Mouse (Mus musculus): ENCODE data around the gene Ltb. TPM values are rescaled to one million over a fixed set of nuclear protein-coding genes. Genes with fewer than 3 reads are reported as not detected.

Gene Ltb
- polyA plus RNA-seq, 1 experiment = 1.1 TPM

GRCm38 (mm10) chr17:35166352-35167035 lies 27.7 kb upstream of the Ltb start:
- peak; percentile 54; the same call in 1 of the 2 replicates for TF ChIP-seq CTCF (IDR thresholded peaks at IDR 0.05; ENCODE audit: borderline replicate concordance, extremely low read depth, insufficient read depth, insufficient read length)
- TF ChIP-seq POLR2A (IDR thresholded peaks at IDR 0.05; ENCODE audit: borderline replicate concordance, extremely low read depth, insufficient read depth, insufficient read length, poor library complexity, severe bottlenecking) = no peak

GRCm38 (mm10) chr17:35167794-35168193 lies 26.4 kb upstream of the Ltb start:
- no peak for DNase-seq (ENCODE audit: low read depth)
- TF ChIP-seq CTCF (IDR thresholded peaks at IDR 0.05; ENCODE audit: borderline replicate concordance, extremely low read depth, insufficient read depth, insufficient read length) (no peak), POLR2A (IDR thresholded peaks at IDR 0.05; ENCODE audit: borderline replicate concordance, extremely low read depth, insufficient read depth, insufficient read length, poor library complexity, severe bottlenecking) (no peak)

More at GRCm38 (mm10) chr17:35166352-35167035, 27.7 kb upstream of the Ltb start:
- peak; percentile 89 for DNase-seq (ENCODE audit: low read depth)

- peak; percentile 91 for DNase-seq (ENCODE audit: low read depth)
- no peak for TF ChIP-seq POLR2A (IDR thresholded peaks at IDR 0.05; ENCODE audit: borderline replicate concordance, extremely low read depth, insufficient read depth, insufficient read length, poor library complexity, severe bottlenecking)
- peak; percentile 58; the same call in 1 of the 2 replicates for TF ChIP-seq CTCF (IDR thresholded peaks at IDR 0.05; ENCODE audit: borderline replicate concordance, extremely low read depth, insufficient read depth, insufficient read length)
Measured at GRCm38 (mm10) chr17:35168541-35169207, 25.6 kb upstream of the Ltb start.

- no peak for DNase-seq (ENCODE audit: low read depth)
Measured at GRCm38 (mm10) chr17:35172445-35173234, 21.6 kb upstream of the Ltb start.

GRCm38 (mm10) chr17:35173329-35173728 lies 20.9 kb upstream of the Ltb start:
- DNase-seq (ENCODE audit: low read depth) = no peak
- TF ChIP-seq POLR2A (IDR thresholded peaks at IDR 0.05; ENCODE audit: borderline replicate concordance, extremely low read depth, insufficient read depth, insufficient read length, poor library complexity, severe bottlenecking) (no peak), CTCF (IDR thresholded peaks at IDR 0.05; ENCODE audit: borderline replicate concordance, extremely low read depth, insufficient read depth, insufficient read length) (no peak)

More at GRCm38 (mm10) chr17:35172445-35173234, 21.6 kb upstream of the Ltb start:
- TF ChIP-seq CTCF (IDR thresholded peaks at IDR 0.05; ENCODE audit: borderline replicate concordance, extremely low read depth, insufficient read depth, insufficient read length) (no peak), POLR2A (IDR thresholded peaks at IDR 0.05; ENCODE audit: borderline replicate concordance, extremely low read depth, insufficient read depth, insufficient read length, poor library complexity, severe bottlenecking) (no peak)

GRCm38 (mm10) chr17:35174201-35174977 lies 19.9 kb upstream of the Ltb start:
- no peak for DNase-seq (ENCODE audit: low read depth)
- no peak for TF ChIP-seq CTCF (IDR thresholded peaks at IDR 0.05; ENCODE audit: borderline replicate concordance, extremely low read depth, insufficient read depth, insufficient read length)
- no peak for TF ChIP-seq POLR2A (IDR thresholded peaks at IDR 0.05; ENCODE audit: borderline replicate concordance, extremely low read depth, insufficient read depth, insufficient read length, poor library complexity, severe bottlenecking)

- TF ChIP-seq POLR2A (IDR thresholded peaks at IDR 0.05; ENCODE audit: borderline replicate concordance, extremely low read depth, insufficient read depth, insufficient read length, poor library complexity, severe bottlenecking) (no peak), CTCF (IDR thresholded peaks at IDR 0.05; ENCODE audit: borderline replicate concordance, extremely low read depth, insufficient read depth, insufficient read length) (no peak)
- no peak for DNase-seq (ENCODE audit: low read depth)
Measured at GRCm38 (mm10) chr17:35175382-35175781, 18.9 kb upstream of the Ltb start.

- no peak for DNase-seq (ENCODE audit: low read depth)
- TF ChIP-seq CTCF (IDR thresholded peaks at IDR 0.05; ENCODE audit: borderline replicate concordance, extremely low read depth, insufficient read depth, insufficient read length) (no peak), POLR2A (IDR thresholded peaks at IDR 0.05; ENCODE audit: borderline replicate concordance, extremely low read depth, insufficient read depth, insufficient read length, poor library complexity, severe bottlenecking) (no peak)
Measured at GRCm38 (mm10) chr17:35175968-35176367, 18.3 kb upstream of the Ltb start, which contains the start of gene Aif1. Gene Aif1, minus strand, starts transcription at chr17:35176068.

- TF ChIP-seq CTCF (IDR thresholded peaks at IDR 0.05; ENCODE audit: borderline replicate concordance, extremely low read depth, insufficient read depth, insufficient read length) = peak; percentile 87
- no peak for TF ChIP-seq POLR2A (IDR thresholded peaks at IDR 0.05; ENCODE audit: borderline replicate concordance, extremely low read depth, insufficient read depth, insufficient read length, poor library complexity, severe bottlenecking)
- peak; percentile 76 for DNase-seq (ENCODE audit: low read depth)
Measured at GRCm38 (mm10) chr17:35178528-35178927, 15.7 kb upstream of the Ltb start.

- DNase-seq (ENCODE audit: low read depth) = no peak
- TF ChIP-seq POLR2A (IDR thresholded peaks at IDR 0.05; ENCODE audit: borderline replicate concordance, extremely low read depth, insufficient read depth, insufficient read length, poor library complexity, severe bottlenecking) (no peak), CTCF (IDR thresholded peaks at IDR 0.05; ENCODE audit: borderline replicate concordance, extremely low read depth, insufficient read depth, insufficient read length) (no peak)
Measured at GRCm38 (mm10) chr17:35180093-35180492, 14.1 kb upstream of the Ltb start.

All from brain, embryonic 14.5 days (tissue).